Mouse (Mus musculus) liver, embryonic 14.5 days (tissue): ENCODE results near the gene Ngfr. TPM values are rescaled to one million over a fixed set of nuclear protein-coding genes. Genes with fewer than 3 reads are reported as not detected.
A peak's percentile ranks its signal among the peaks of the same experiment; 100 is the strongest.

Experiments
- ATAC-seq: fragments of 200-750 bp; cut with Nextera tagmentation; 2 replicates; pipeline ENCODE4 v1.8.0; 2017; ENCODE audit warnings: moderate number of reproducible peaks, mild to moderate bottlenecking, moderate library complexity; ENCODE audit not compliant: insufficient read depth
- DNase-seq, 3 experiments: peaks; one replicate each; pipeline ENCODE4 v3.0.0-alpha.2; 2012 to 2013; ENCODE audit warnings: low read depth in 3 of 3, low spot score in 3 of 3
- H3K27ac ChIP-seq: fragments of 300-500 bp; sonication (generic); 2 replicates; pipeline ENCODE4 v1.5.1; 2014; ENCODE audit warnings: moderate library complexity, mild to moderate bottlenecking, control low read depth, inconsistent platforms
- H3K27me3 ChIP-seq: fragments of 300-500 bp; sonication (generic); 2 replicates; pipeline ENCODE4 v1.6.1; 2014; ENCODE audit warnings: mild to moderate bottlenecking, low read length, moderate library complexity; ENCODE audit not compliant: control insufficient read depth, insufficient read depth
- H3K36me3 ChIP-seq: fragments of 300-500 bp; sonication (generic); replicated peaks from 2 replicates; pipeline ENCODE4 v1.6.1; 2014; ENCODE audit warnings: low read depth; ENCODE audit not compliant: control insufficient read depth, insufficient read depth
- H3K4me1 ChIP-seq, 2 experiments: fragments of 200-500 bp in 1 of 2; fragments of 300-500 bp in 1 of 2; sonication (generic) in 1 of 2; replicated peaks; 2 replicates each; pipeline ENCODE4 v1.6.1; 2012 to 2014; ENCODE audit warnings: antibody characterized with exemption in 1 of 2, inconsistent platforms in 1 of 2, low read length in 1 of 2; ENCODE audit not compliant: control insufficient read depth in 2 of 2, insufficient read depth in 2 of 2
- H3K4me2 ChIP-seq: fragments of 300-500 bp; sonication (generic); 2 replicates; pipeline ENCODE4 v1.6.1; 2014; ENCODE audit warnings: low read depth, mild to moderate bottlenecking, control low read depth, moderate library complexity
- H3K4me3 ChIP-seq, 2 experiments: fragments of 200-500 bp in 1 of 2; fragments of 300-500 bp in 1 of 2; sonication (generic) in 1 of 2; 2 replicates each; pipeline ENCODE4 v1.5.1; 2012 to 2014; ENCODE audit warnings: low read depth in 2 of 2, low read length in 2 of 2, mild to moderate bottlenecking in 2 of 2, control low read depth in 1 of 2, inconsistent platforms in 1 of 2, moderate library complexity in 1 of 2; ENCODE audit not compliant: insufficient read depth in 1 of 2
- H3K9ac ChIP-seq: fragments of 300-500 bp; sonication (generic); replicated peaks from 2 replicates; pipeline ENCODE4 v1.6.1; 2014; ENCODE audit warnings: mild to moderate bottlenecking, control low read depth, moderate library complexity
- H3K9me3 ChIP-seq: fragments of 300-500 bp; sonication (generic); 2 replicates; pipeline ENCODE4 v1.6.1; 2016; ENCODE audit warnings: low read length, mixed read lengths; ENCODE audit not compliant: control insufficient read depth
- CTCF ChIP-seq: IDR thresholded peaks from 2 replicates; pipeline ENCODE4 v1.5.1; 2016; ENCODE audit warnings: antibody characterized with exemption, low read depth, control low read depth
- EP300 ChIP-seq: IDR thresholded peaks from 2 replicates; pipeline ENCODE4 v1.6.1; 2016; ENCODE audit warnings: antibody characterized with exemption, low read depth
- WGBS: fragments of 180-500 bp; shearing (Covaris S2); extraction: QIAGEN DNeasy Blood & Tissue Kit; methylation state at CpG from one replicate; pipeline ENCODE4 v1.1.7; 2014; ENCODE audit not compliant: insufficient replicate concordance; 5-methylcytosine and 5-hydroxymethylcytosine counted together
- polyA plus RNA-seq, 2 experiments: library from polyadenylated mRNA; depleted of rRNA in 1 of 2; stranded (reverse) in 1 of 2; unstranded in 1 of 2; fragments of >200 nt; fragmentation: Nextera tagmentation in 1 of 2; extraction: Ambion mirVana in 1 of 2; gene quantifications; 2 replicates each; pipeline versions ENCODE4 v1.2.1 to v1.2.3; 2012 to 2014

Ngfr gene
- polyA plus RNA-seq, 2 experiments: 1.2 to 2.1 TPM

- H3K36me3 ChIP-seq: no peaks in the 10 kb centered on the region
- no peaks in the 10 kb centered on the region for H3K9me3 ChIP-seq
- TF ChIP-seq EP300: no peak
- TF ChIP-seq CTCF: no peak
- H3K27me3 ChIP-seq: no peaks in the 10 kb centered on the region
- WGBS: 24% methylated on average over 18 of the region's 18 CpGs
- no peak overlapping the region for H3K4me3 ChIP-seq
- H3K9ac ChIP-seq: no peak overlapping the region
- no peak overlapping the region for H3K27ac ChIP-seq
- no peak overlapping the region for H3K4me2 ChIP-seq
- H3K4me1 ChIP-seq: no peaks in the 10 kb centered on the region
- ATAC-seq: no peak
- no peak for DNase-seq
Measured at GRCm38 (mm10) chr11:95540637-95541385, 46.7 kb downstream of the Ngfr start.

DNA sequence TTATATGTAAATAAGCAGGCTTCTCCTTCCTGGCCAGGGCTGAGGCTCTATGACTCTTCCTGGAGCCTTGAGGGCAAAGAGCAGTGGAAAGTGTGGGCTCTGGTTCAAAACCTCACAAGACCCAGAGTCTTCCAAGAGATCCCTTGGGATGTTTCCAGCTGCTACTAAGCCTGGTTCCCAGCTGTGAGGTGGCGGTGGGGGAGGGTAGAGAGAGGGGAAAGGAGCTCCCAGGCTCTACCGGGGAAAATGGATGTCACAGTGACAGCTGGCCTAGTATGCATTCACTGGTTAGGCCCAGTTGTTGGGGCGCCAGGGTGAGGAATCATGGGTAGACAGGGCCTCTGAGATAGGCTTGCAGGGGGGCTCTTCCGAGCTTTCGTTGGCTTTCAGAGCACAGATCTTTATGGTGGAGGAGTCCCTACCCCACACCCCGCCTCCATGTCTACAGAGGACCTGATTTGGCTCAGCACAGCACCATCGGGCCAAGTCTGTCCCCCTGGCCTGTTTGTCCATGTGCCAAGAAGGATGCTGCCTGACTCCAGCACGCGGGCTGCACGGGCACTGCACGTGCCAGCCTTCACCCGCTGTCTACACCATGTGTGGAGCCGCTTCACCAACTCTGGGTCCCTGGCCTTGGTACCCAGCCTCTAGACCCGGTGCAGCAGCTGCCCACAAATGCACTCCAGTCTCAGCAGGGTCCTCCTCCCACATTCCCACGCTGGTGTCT lies 49.0 kb downstream of the Ngfr start:
- WGBS: 65% methylated on average over 15 of the region's 15 CpGs
- H3K27me3 ChIP-seq: no peaks in the 10 kb centered on the region
- no peak overlapping the region for H3K4me3 ChIP-seq
- H3K36me3 ChIP-seq: no peaks in the 10 kb centered on the region
- DNase-seq (no peak), ATAC-seq (no peak)
- H3K4me2 ChIP-seq: no peak overlapping the region
- no peak for TF ChIP-seq CTCF
- TF ChIP-seq EP300: no peak
- no peaks in the 10 kb centered on the region for H3K4me1 ChIP-seq
- no peak overlapping the region for H3K9ac ChIP-seq
- H3K9me3 ChIP-seq: no peaks in the 10 kb centered on the region
- H3K27ac ChIP-seq: no peak overlapping the region

DNA sequence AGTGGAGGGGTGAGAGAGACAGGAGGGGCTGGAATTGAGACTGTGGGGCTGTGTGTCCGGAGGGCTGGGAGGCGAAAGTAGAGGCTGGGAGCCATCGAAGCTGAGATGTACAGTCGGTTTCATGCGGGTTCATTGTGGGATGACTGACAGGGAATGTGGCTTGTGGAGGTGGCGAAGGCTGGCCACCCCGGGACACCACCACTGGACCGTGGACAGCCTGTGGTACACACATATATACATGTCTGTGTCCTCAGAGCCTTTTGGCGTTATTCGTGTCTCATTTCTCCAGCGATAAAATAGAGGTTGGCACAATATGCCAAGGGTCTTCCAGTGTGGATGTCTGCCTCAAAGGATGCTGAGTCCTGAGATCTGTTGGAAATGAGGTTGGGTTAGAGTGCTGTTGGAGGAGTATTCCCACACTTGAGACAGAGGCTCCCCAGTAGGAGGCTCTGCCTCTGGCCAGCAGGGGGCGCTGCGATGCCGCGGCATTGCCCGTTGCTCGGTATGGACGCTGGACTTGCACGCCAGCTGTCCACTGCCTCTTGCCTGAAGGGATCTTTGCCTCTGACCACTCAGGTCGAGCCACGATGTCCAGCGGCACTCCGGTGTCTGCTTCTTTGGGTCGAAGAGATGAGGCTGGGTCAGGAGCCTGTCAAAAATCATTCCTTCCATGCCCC lies 53.9 kb downstream of the Ngfr start:
- Histone ChIP-seq H3K27ac (no peak overlapping the region), H3K36me3 (no peaks in the 10 kb centered on the region), H3K9me3 (no peaks in the 10 kb centered on the region), H3K27me3 (no peaks in the 10 kb centered on the region), H3K4me2 (no peak overlapping the region), H3K9ac (no peak overlapping the region), H3K4me3 (no peak overlapping the region), H3K4me1 (no peaks in the 10 kb centered on the region)
- 17% methylated on average over 24 of the region's 24 CpGs for WGBS
- no peak for ATAC-seq
- TF ChIP-seq EP300 (no peak), CTCF (peak; percentile 98)
- peak; percentile 17 to 32 (median 28) for DNase-seq

DNA sequence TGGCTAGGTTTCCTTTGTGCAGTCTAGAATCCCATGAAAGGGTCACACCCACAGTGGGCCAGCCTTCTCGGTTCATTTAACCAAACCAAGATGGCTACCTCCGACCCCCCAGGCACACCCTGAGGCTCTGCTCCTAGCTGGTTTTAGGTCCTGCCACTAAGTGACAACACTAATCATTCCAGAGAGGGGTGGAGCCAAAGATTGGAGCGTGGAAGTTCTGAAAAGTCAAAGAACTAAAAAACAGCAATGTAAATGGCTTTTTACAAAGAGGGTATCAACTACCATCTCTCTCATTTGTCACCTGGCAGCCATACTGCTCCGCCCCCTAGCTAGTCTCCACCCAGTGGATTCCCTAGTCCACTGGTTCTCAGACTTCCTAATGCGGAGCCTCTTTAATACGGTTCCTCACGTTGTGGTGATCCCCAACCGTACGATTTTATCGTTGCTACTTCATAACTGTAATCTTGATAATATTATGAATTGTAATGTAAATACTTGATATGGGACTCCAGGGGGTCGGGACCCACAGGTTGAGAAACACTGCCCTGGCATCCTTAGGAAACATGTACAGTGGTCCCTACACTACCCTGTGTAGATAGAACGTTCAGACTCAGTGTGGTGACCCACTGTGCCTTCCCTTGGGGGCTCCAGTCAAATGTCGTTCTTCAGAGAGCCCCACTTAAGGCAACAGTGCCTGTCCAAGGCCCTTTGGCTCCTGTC lies 55.0 kb downstream of the Ngfr start:
- 55% methylated on average over 13 of the region's 13 CpGs for WGBS
- no peaks in the 10 kb centered on the region for H3K36me3 ChIP-seq
- TF ChIP-seq CTCF (no peak), EP300 (no peak)
- H3K4me3 ChIP-seq: no peak overlapping the region
- no peak overlapping the region for H3K27ac ChIP-seq
- no peak overlapping the region for H3K9ac ChIP-seq
- no peak overlapping the region for H3K4me2 ChIP-seq
- H3K9me3 ChIP-seq: no peaks in the 10 kb centered on the region
- ATAC-seq (no peak), DNase-seq (no peak)
- no peaks in the 10 kb centered on the region for H3K27me3 ChIP-seq
- H3K4me1 ChIP-seq: no peaks in the 10 kb centered on the region
